Mouse (Mus musculus) ES-E14 (cell line): ENCODE results near the gene Ank3. TPM values are rescaled to one million over a fixed set of nuclear protein-coding genes. Genes with fewer than 3 reads are reported as not detected.

ENCODE experiments used
- DNase-seq: peaks from one replicate; pipeline ENCODE4 v3.0.0-alpha.2; 2013; ENCODE audit warnings: low read depth, low spot score
- H3K27ac ChIP-seq: 2 replicates; pipeline ENCODE4 v1.5.1; 2012; ENCODE audit warnings: low read depth, mild to moderate bottlenecking, low read length, moderate library complexity, mixed read lengths; ENCODE audit not compliant: poor library complexity, insufficient read depth, severe bottlenecking
- H3K36me3 ChIP-seq: 2 replicates; pipeline ENCODE4 v1.6.1; 2012; ENCODE audit warnings: mild to moderate bottlenecking, low read length, moderate library complexity, mixed read lengths; ENCODE audit not compliant: control insufficient read depth, poor library complexity, insufficient read depth, severe bottlenecking
- H3K4me1 ChIP-seq, 2 experiments: fragments of 150-350 bp in 1 of 2; sonication (generic) in 1 of 2; 2 replicates each; pipeline ENCODE4 v1.6.1; 2012; ENCODE audit warnings: low read length in 2 of 2, mild to moderate bottlenecking in 1 of 2, mixed read lengths in 1 of 2; ENCODE audit not compliant: control insufficient read depth in 2 of 2, insufficient read depth in 2 of 2, poor library complexity in 1 of 2
- H3K4me3 ChIP-seq, 2 experiments: fragments of 150-350 bp in 1 of 2; sonication (generic) in 1 of 2; 2 replicates each; pipeline ENCODE4 v1.5.1; 2012; ENCODE audit warnings: low read length in 2 of 2, low read depth in 1 of 2, mild to moderate bottlenecking in 1 of 2, mixed read lengths in 1 of 2; ENCODE audit not compliant: insufficient read depth in 1 of 2, poor library complexity in 1 of 2, severe bottlenecking in 1 of 2
- H3K9ac ChIP-seq: 2 replicates; pipeline ENCODE4 v1.6.1; 2012; ENCODE audit warnings: low read depth, mild to moderate bottlenecking, low read length, mixed read lengths; ENCODE audit not compliant: poor library complexity, insufficient read depth, severe bottlenecking
- H3K9me3 ChIP-seq: fragments of 150-350 bp; sonication (generic); 2 replicates; pipeline ENCODE4 v1.6.1; 2012; ENCODE audit warnings: low read depth, mild to moderate bottlenecking, low read length; ENCODE audit not compliant: control insufficient read depth, insufficient read depth
- CHD2 ChIP-seq: IDR thresholded peaks from 2 replicates; pipeline ENCODE4 v1.6.1; 2014; ENCODE audit warnings: mild to moderate bottlenecking, low read depth, low read length, inconsistent platforms
- HCFC1 ChIP-seq: IDR thresholded peaks from 2 replicates; pipeline ENCODE4 v1.6.1; 2012; ENCODE audit warnings: low read length, inconsistent platforms, borderline replicate concordance; ENCODE audit not compliant: insufficient read depth
- MAFK ChIP-seq: IDR thresholded peaks from 2 replicates; pipeline ENCODE4 v1.6.1; 2014; ENCODE audit warnings: mild to moderate bottlenecking, low read depth, low read length, inconsistent platforms; ENCODE audit not compliant: insufficient read depth
- ZC3H11A ChIP-seq: IDR thresholded peaks from 2 replicates; pipeline ENCODE4 v1.6.1; 2012; ENCODE audit warnings: low read depth, mild to moderate bottlenecking, inconsistent platforms, low read length, borderline replicate concordance
- ZNF384 ChIP-seq: IDR thresholded peaks from 2 replicates; pipeline ENCODE4 v1.6.1; 2012; ENCODE audit warnings: low read depth, low read length, inconsistent platforms
- in situ Hi-C, 2 experiments: fragments of 600-800 bp; cut with MboI; formaldehyde crosslinking; loops; one replicate each; pipeline ENCODE4 v1.15.1; 2025; ENCODE audit warnings: low sequenced_read_pairs in 2 of 2, inconsistent platforms in 1 of 2; ENCODE audit not compliant: unreplicated experiment in 2 of 2
- total RNA-seq: library from RNA; depleted of rRNA; stranded (reverse); fragments of 300-350 nt; gene quantifications from 2 replicates; pipeline ENCODE4 v1.2.3, GENCODE M21; 2012

The Ank3 gene
- total RNA-seq, 1 experiment: 6.5 TPM

DNA sequence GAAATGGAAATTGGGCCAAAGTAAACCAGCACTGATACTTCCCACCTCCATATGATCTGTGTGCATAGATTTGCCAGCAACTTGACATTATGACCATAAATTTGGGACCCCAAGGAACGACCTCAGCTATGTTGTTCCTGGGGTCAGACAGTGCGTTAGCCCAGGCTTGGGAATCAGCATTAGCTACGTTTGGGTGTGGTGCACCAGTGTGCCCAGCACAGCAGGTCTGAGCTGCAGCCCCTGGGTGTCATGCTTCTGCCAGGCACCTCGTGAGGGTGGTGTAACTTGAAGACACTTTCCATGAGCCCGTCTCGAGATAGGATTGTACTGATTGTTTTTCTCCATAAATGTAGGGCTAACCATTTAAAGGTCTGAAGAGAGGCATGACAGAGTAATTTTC is 566.5 kb downstream of the Ank3 start:
- Histone ChIP-seq H3K36me3 (no peaks in the 10 kb centered on the region), H3K4me1 (peaks cover 4 to 5% of the 10 kb centered on the region in 2 experiments; a peak in 1 of 4 replicates), H3K27ac (no peak overlapping the region), H3K9ac (no peak overlapping the region), H3K9me3 (no peaks in the 10 kb centered on the region), H3K4me3 (no peak overlapping the region)
- in situ Hi-C loops: loop anchor here (10.0 to 25.0 kb wide), 2 partner anchors 100 to 303 kb away; no protein-coding TSS in a partner anchor
- no peak for DNase-seq
- no peak for TF ChIP-seq MAFK
- no peak for TF ChIP-seq CHD2
- TF ChIP-seq HCFC1: no peak
- no peak for TF ChIP-seq ZNF384
- TF ChIP-seq ZC3H11A: no peak

- no peak overlapping the region for H3K9ac ChIP-seq
- no peak overlapping the region for H3K4me3 ChIP-seq
- no peak for DNase-seq
- H3K36me3 ChIP-seq: no peaks in the 10 kb centered on the region
- TF ChIP-seq HCFC1 (no peak), ZNF384 (no peak), MAFK (no peak), CHD2 (no peak), ZC3H11A (no peak)
- H3K4me1 ChIP-seq: peaks cover 4 to 5% of the 10 kb centered on the region in 2 experiments; a peak in 1 of 4 replicates
- H3K27ac ChIP-seq: no peak overlapping the region
- no peaks in the 10 kb centered on the region for H3K9me3 ChIP-seq
- in situ Hi-C loops: loop anchor here (10.0 to 25.0 kb wide), 2 partner anchors 103 to 306 kb away; no protein-coding TSS in a partner anchor
These were observed 569.4 kb downstream of the Ank3 start for GRCm38 (mm10) chr10:69967994-69968393.

DNA sequence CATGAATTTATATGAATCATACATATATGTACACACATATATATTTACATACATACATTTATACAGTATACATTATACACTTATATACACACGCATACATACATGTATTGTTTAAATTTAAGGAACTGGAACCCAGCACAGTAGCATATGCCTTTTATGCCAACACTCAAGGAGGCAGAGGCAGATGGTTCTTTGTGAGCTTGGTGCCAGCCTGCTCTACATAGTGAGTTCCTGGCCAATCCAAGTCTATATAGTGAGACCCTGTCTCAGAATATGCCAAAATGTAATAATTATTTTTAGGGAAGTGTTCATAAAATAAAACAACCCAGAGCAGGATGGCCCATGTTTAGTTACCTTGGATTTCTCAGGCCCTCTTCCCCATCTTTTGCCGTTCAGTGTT is 581.1 kb downstream of the Ank3 start:
- Histone ChIP-seq H3K4me3 (no peak overlapping the region), H3K36me3 (peaks cover 4% of the 10 kb centered on the region; the same call in 1 of the 2 replicates), H3K9ac (no peak overlapping the region), H3K27ac (no peak overlapping the region), H3K4me1 (peaks cover 3 to 6% of the 10 kb centered on the region in 2 experiments; a peak in 3 of 4 replicates), H3K9me3 (no peaks in the 10 kb centered on the region)
- in situ Hi-C loops: no loop called here
- no peak for DNase-seq
- TF ChIP-seq CHD2 (no peak), HCFC1 (no peak), MAFK (no peak), ZNF384 (no peak), ZC3H11A (no peak)

DNA sequence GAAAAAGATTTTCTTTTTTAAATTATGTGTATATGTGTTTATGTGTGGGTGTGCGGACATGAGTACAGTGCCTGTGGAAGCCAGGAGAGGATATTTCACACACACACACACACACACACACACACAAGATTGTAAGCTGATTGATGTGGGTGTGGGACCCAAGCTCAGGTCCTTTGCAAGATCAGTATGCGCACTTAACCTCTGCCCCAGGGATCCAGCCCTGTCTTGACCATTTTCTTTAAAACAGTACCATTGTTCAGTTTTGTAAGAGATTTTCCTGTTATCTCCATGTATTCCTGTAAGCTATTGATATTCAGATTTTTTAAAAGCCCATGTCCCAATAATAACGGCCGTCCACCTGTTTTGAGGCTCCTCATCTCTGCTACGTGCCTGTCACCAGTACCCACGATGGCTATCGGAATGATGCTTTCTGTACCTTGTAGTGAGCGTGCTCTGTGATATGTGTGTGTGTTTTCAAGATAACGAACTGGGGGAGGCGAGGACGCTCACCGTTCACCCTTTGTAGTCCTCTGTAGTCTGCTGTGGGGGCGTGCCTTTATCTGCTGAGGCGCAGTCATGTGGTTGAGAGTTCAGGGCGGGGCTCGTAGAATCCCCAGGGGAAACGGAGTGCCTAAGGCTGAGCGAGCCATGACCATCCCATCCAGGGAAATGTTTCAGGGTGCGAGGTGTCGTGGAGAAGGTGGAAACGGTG is 583.0 kb downstream of the Ank3 start:
- Histone ChIP-seq H3K4me3 (peak overlapping the region in 1 of 2 experiments; percentile 28; a peak in 1 of 4 replicates), H3K27ac (no peak overlapping the region), H3K9ac (no peak overlapping the region), H3K4me1 (peaks cover 3 to 4% of the 10 kb centered on the region in 2 experiments; a peak in 3 of 4 replicates), H3K36me3 (peaks cover 9% of the 10 kb centered on the region; the same call in 1 of the 2 replicates), H3K9me3 (no peaks in the 10 kb centered on the region)
- in situ Hi-C loops: no loop called here
- TF ChIP-seq CHD2 (no peak), ZNF384 (no peak), ZC3H11A (no peak), HCFC1 (no peak), MAFK (no peak)
- DNase-seq: peak; percentile 56
